Mouse (Mus musculus): ENCODE measurements around the gene Fth1. TPM values are rescaled to one million over a fixed set of nuclear protein-coding genes. Genes with fewer than 3 reads are reported as not detected.

Gene Fth1
- polyA plus RNA-seq, 1 experiment, result 2,238 TPM

GRCm38 (mm10) chr19:9939841-9940240, 40.6 kb upstream of the Fth1 start:
- H3K27ac ChIP-seq (ENCODE audit: control insufficient read depth, insufficient read depth, low read length), result no peak overlapping the region
- WGBS, result 72% methylated on average over 7 of the region's 7 CpGs

GRCm38 (mm10) chr19:9940903-9941302, 39.5 kb upstream of the Fth1 start:
- Histone ChIP-seq H3K27me3 (ENCODE audit: control insufficient read depth, insufficient read depth, low read length) (no peaks in the 10 kb centered on the region), H3K4me1 (replicated peaks; ENCODE audit: control insufficient read depth, insufficient read depth, low read length) (peaks cover 42% of the 10 kb centered on the region), H3K4me3 (ENCODE audit: control insufficient read depth, insufficient read depth, low read length) (no peak overlapping the region), H3K36me3 (ENCODE audit: control insufficient read depth, insufficient read depth, low read length) (no peaks in the 10 kb centered on the region), H3K27ac (ENCODE audit: control insufficient read depth, insufficient read depth, low read length) (no peak overlapping the region)
- DNase-seq, result no peak
- TF ChIP-seq POLR2A (IDR thresholded peaks at IDR 0.05; ENCODE audit: control insufficient read depth, extremely low read depth, insufficient read depth, low read length, poor library complexity) (no peak), CTCF (IDR thresholded peaks at IDR 0.05; ENCODE audit: borderline replicate concordance, control insufficient read depth, extremely low read depth, insufficient read depth, low read length, poor library complexity) (no peak)
- 91% methylated on average over 4 of the region's 4 CpGs for WGBS

More at GRCm38 (mm10) chr19:9939841-9940240, 40.6 kb upstream of the Fth1 start:
- Histone ChIP-seq H3K4me1 (replicated peaks; ENCODE audit: control insufficient read depth, insufficient read depth, low read length) (peaks cover 42% of the 10 kb centered on the region), H3K27me3 (ENCODE audit: control insufficient read depth, insufficient read depth, low read length) (no peaks in the 10 kb centered on the region), H3K4me3 (ENCODE audit: control insufficient read depth, insufficient read depth, low read length) (no peak overlapping the region), H3K36me3 (ENCODE audit: control insufficient read depth, insufficient read depth, low read length) (no peaks in the 10 kb centered on the region)
- TF ChIP-seq POLR2A (IDR thresholded peaks at IDR 0.05; ENCODE audit: control insufficient read depth, extremely low read depth, insufficient read depth, low read length, poor library complexity), result no peak
- TF ChIP-seq CTCF (IDR thresholded peaks at IDR 0.05; ENCODE audit: borderline replicate concordance, control insufficient read depth, extremely low read depth, insufficient read depth, low read length, poor library complexity), result no peak
- DNase-seq, result no peak

- no peak overlapping the region for H3K27ac ChIP-seq (ENCODE audit: control insufficient read depth, insufficient read depth, low read length)
- H3K27me3 ChIP-seq (ENCODE audit: control insufficient read depth, insufficient read depth, low read length), result no peaks in the 10 kb centered on the region
- no peak for TF ChIP-seq CTCF (IDR thresholded peaks at IDR 0.05; ENCODE audit: borderline replicate concordance, control insufficient read depth, extremely low read depth, insufficient read depth, low read length, poor library complexity)
- TF ChIP-seq POLR2A (IDR thresholded peaks at IDR 0.05; ENCODE audit: control insufficient read depth, extremely low read depth, insufficient read depth, low read length, poor library complexity), result no peak
- H3K36me3 ChIP-seq (ENCODE audit: control insufficient read depth, insufficient read depth, low read length), result no peaks in the 10 kb centered on the region
- DNase-seq, result no peak
- no peak overlapping the region for H3K4me3 ChIP-seq (ENCODE audit: control insufficient read depth, insufficient read depth, low read length)
- H3K4me1 ChIP-seq (replicated peaks; ENCODE audit: control insufficient read depth, insufficient read depth, low read length), result peaks cover 39% of the 10 kb centered on the region
- 73% methylated on average over 1 of the region's 1 CpGs for WGBS
These were observed 38.6 kb upstream of the Fth1 start for GRCm38 (mm10) chr19:9941809-9942208.

GRCm38 (mm10) chr19:9942539-9943533, 37.6 kb upstream of the Fth1 start:
- TF ChIP-seq POLR2A (IDR thresholded peaks at IDR 0.05; ENCODE audit: control insufficient read depth, extremely low read depth, insufficient read depth, low read length, poor library complexity), result no peak
- no peak for TF ChIP-seq CTCF (IDR thresholded peaks at IDR 0.05; ENCODE audit: borderline replicate concordance, control insufficient read depth, extremely low read depth, insufficient read depth, low read length, poor library complexity)
- 60% methylated on average over 10 of the region's 10 CpGs for WGBS
- H3K4me1 ChIP-seq (replicated peaks; ENCODE audit: control insufficient read depth, insufficient read depth, low read length), result peaks cover 33% of the 10 kb centered on the region
- no peak overlapping the region for H3K4me3 ChIP-seq (ENCODE audit: control insufficient read depth, insufficient read depth, low read length)
- H3K36me3 ChIP-seq (ENCODE audit: control insufficient read depth, insufficient read depth, low read length), result no peaks in the 10 kb centered on the region
- H3K27me3 ChIP-seq (ENCODE audit: control insufficient read depth, insufficient read depth, low read length), result no peaks in the 10 kb centered on the region
- H3K27ac ChIP-seq (ENCODE audit: control insufficient read depth, insufficient read depth, low read length), result no peak overlapping the region
- no peak for DNase-seq

GRCm38 (mm10) chr19:9945800-9946564, 34.4 kb upstream of the Fth1 start:
- Histone ChIP-seq H3K4me1 (replicated peaks; ENCODE audit: control insufficient read depth, insufficient read depth, low read length) (peaks cover 13% of the 10 kb centered on the region), H3K36me3 (ENCODE audit: control insufficient read depth, insufficient read depth, low read length) (no peaks in the 10 kb centered on the region), H3K27ac (ENCODE audit: control insufficient read depth, insufficient read depth, low read length) (no peak overlapping the region), H3K4me3 (ENCODE audit: control insufficient read depth, insufficient read depth, low read length) (no peak overlapping the region), H3K27me3 (ENCODE audit: control insufficient read depth, insufficient read depth, low read length) (no peaks in the 10 kb centered on the region)
- WGBS, result 93% methylated on average over 8 of the region's 8 CpGs
- TF ChIP-seq CTCF (IDR thresholded peaks at IDR 0.05; ENCODE audit: borderline replicate concordance, control insufficient read depth, extremely low read depth, insufficient read depth, low read length, poor library complexity) (no peak), POLR2A (IDR thresholded peaks at IDR 0.05; ENCODE audit: control insufficient read depth, extremely low read depth, insufficient read depth, low read length, poor library complexity) (no peak)
- DNase-seq, result no peak

GRCm38 (mm10) chr19:9946986-9947385, 33.4 kb upstream of the Fth1 start:
- DNase-seq, result no peak
- Histone ChIP-seq H3K36me3 (ENCODE audit: control insufficient read depth, insufficient read depth, low read length) (no peaks in the 10 kb centered on the region), H3K4me1 (replicated peaks; ENCODE audit: control insufficient read depth, insufficient read depth, low read length) (peaks cover 13% of the 10 kb centered on the region), H3K27ac (ENCODE audit: control insufficient read depth, insufficient read depth, low read length) (no peak overlapping the region), H3K4me3 (ENCODE audit: control insufficient read depth, insufficient read depth, low read length) (no peak overlapping the region), H3K27me3 (ENCODE audit: control insufficient read depth, insufficient read depth, low read length) (no peaks in the 10 kb centered on the region)
- 90% methylated on average over 3 of the region's 3 CpGs for WGBS
- TF ChIP-seq POLR2A (IDR thresholded peaks at IDR 0.05; ENCODE audit: control insufficient read depth, extremely low read depth, insufficient read depth, low read length, poor library complexity), result no peak
- no peak for TF ChIP-seq CTCF (IDR thresholded peaks at IDR 0.05; ENCODE audit: borderline replicate concordance, control insufficient read depth, extremely low read depth, insufficient read depth, low read length, poor library complexity)

Measured in thymus, adult 2 months (tissue).